Mouse (Mus musculus) spleen, adult 2 months (tissue): ENCODE results near the gene Gar1. TPM values are rescaled to one million over a fixed set of nuclear protein-coding genes. Genes with fewer than 3 reads are reported as not detected.

Source experiments
- DNase-seq, 2 experiments: peaks; one replicate each; pipeline versions ENCODE4 v3.0.0 to v3.0.0-alpha.2; 2012 to 2021; ENCODE audit warnings: low spot score in 2 of 2, low read depth in 1 of 2
- H3K27ac ChIP-seq: fragments of 200-500 bp; 2 replicates; pipeline ENCODE4 v1.5.1; 2012; ENCODE audit warnings: low read length, inconsistent platforms; ENCODE audit not compliant: insufficient read depth
- H3K27me3 ChIP-seq: fragments of 200-500 bp; 2 replicates; pipeline ENCODE4 v1.6.1; 2012; ENCODE audit warnings: mild to moderate bottlenecking, moderate library complexity, low read length, inconsistent platforms; ENCODE audit not compliant: control insufficient read depth, insufficient read depth
- H3K36me3 ChIP-seq: fragments of 200-500 bp; 2 replicates; pipeline ENCODE4 v1.6.1; 2012; ENCODE audit warnings: mild to moderate bottlenecking, low read length, inconsistent platforms; ENCODE audit not compliant: control insufficient read depth, insufficient read depth
- H3K4me1 ChIP-seq: fragments of 200-500 bp; 2 replicates; pipeline ENCODE4 v1.6.1; 2011; ENCODE audit warnings: inconsistent platforms; ENCODE audit not compliant: control insufficient read depth, insufficient read depth, insufficient read length
- H3K4me3 ChIP-seq: fragments of 200-500 bp; 2 replicates; pipeline ENCODE4 v1.5.1; 2011; ENCODE audit warnings: mild to moderate bottlenecking, inconsistent platforms; ENCODE audit not compliant: insufficient read depth, insufficient read length; ENCODE audit errors: extremely low read depth
- CTCF ChIP-seq: fragments of 200-500 bp; IDR thresholded peaks from 2 replicates; pipeline ENCODE4 v1.5.1; 2011; ENCODE audit warnings: mild to moderate bottlenecking, inconsistent platforms; ENCODE audit not compliant: insufficient read depth, insufficient read length, insufficient replicate concordance; ENCODE audit errors: extremely low read depth
- POLR2A ChIP-seq: fragments of 200-500 bp; IDR thresholded peaks from 2 replicates; pipeline ENCODE4 v1.6.1; 2011; ENCODE audit warnings: low read depth, low read length, inconsistent platforms
- WGBS: fragments of 180-500 bp; shearing (Covaris S2); methylation state at CpG from one replicate; pipeline ENCODE4 v1.1.7; 2018; 5-methylcytosine and 5-hydroxymethylcytosine counted together
- polyA plus RNA-seq: library from polyadenylated mRNA; depleted of rRNA; stranded (reverse); fragments of >200 nt; gene quantifications from 2 replicates; pipeline ENCODE4 v1.2.3, GENCODE M21; 2012; rRNA removed

Gar1 gene
- polyA plus RNA-seq, 1 experiment, result 29.3 TPM

DNA sequence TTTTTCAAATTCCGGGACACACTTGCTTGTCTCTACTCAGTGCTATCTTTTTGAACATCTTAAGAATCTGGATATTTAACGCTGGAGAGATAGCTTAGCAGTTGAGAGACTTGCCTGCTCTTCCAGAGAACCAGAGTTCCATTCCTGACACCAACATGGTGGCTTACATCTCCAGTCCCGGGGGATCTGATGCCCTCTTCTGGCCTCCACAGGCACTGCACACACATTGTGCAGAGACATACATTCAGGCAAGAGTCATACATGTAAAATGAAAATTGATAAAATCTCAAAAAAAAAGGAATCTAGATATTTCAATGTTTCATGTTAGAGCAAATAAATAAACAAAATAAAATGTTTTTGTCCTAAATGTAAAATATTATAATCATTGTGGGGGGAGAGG lies 48.5 kb downstream of the Gar1 start:
- TF ChIP-seq CTCF (no peak), POLR2A (no peak)
- no peak overlapping the region for H3K27ac ChIP-seq
- no peaks in the 10 kb centered on the region for H3K36me3 ChIP-seq
- 87% methylated on average over 3 of the region's 3 CpGs for WGBS
- H3K4me1 ChIP-seq, result no peaks in the 10 kb centered on the region
- no peak overlapping the region for H3K4me3 ChIP-seq
- 0 out of 2 replicates have a peak, but pooled peaks cover 2% of the 10 kb centered on the region for H3K27me3 ChIP-seq
- no peak for DNase-seq

DNA sequence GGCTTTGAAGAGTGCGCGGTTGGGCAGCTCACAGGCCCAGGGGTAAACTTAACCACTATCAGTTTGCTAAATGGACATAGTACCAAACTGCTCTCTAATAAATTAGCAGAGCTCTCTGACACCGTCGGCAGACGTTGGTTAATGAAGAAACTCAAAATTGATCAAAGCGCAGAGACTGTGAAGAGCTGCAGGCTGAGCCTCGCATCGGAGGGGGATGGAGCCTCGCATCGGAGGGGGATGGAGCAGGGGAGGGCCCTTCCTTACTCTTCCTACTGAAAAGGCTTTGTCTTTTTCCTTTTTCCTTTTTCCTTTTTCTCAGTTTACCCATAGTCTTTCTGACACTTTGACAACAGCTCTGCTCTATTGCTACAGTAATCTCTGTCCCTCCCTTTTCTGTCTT lies 49.8 kb downstream of the Gar1 start:
- 68% methylated on average over 10 of the region's 10 CpGs for WGBS

More for the DNA sequence above, 49.8 kb downstream of the Gar1 start:
- no peaks in the 10 kb centered on the region for H3K36me3 ChIP-seq
- H3K27me3 ChIP-seq, result 0 out of 2 replicates have a peak, but pooled peaks cover 2% of the 10 kb centered on the region
- H3K4me3 ChIP-seq, result no peak overlapping the region
- DNase-seq, result no peak
- H3K4me1 ChIP-seq, result no peaks in the 10 kb centered on the region
- no peak overlapping the region for H3K27ac ChIP-seq
- TF ChIP-seq CTCF (no peak), POLR2A (no peak)

Other genes with a start within 250 kb of the Gar1 start
- gene Egf, start 76.1 kb downstream of the Gar1 start, polyA plus RNA-seq, result 2.5 and 3.6 TPM in 2 replicates
- gene Lrit3, start 27.4 kb downstream of the Gar1 start, polyA plus RNA-seq, result not detected in 2 replicates
- gene Rrh, start 8.8 kb downstream of the Gar1 start, polyA plus RNA-seq, result 0.02 TPM in 1 of 2 replicates, not detected in the other
- gene Cfi, start 4.5 kb upstream of the Gar1 start, polyA plus RNA-seq, result not detected in 2 replicates
- gene Pla2g12a, start 47.2 kb upstream of the Gar1 start, polyA plus RNA-seq, result 21.3 and 37.3 TPM in 2 replicates
- gene Casp6, start 70.0 kb upstream of the Gar1 start, polyA plus RNA-seq, result 19.1 and 25.2 TPM in 2 replicates
- 3.2 and 3.6 TPM in 2 replicates for gene Mcub, start 138.8 kb upstream of the Gar1 start, polyA plus RNA-seq
- 58.2 and 63.8 TPM in 2 replicates for gene Sec24b, start 230.2 kb upstream of the Gar1 start, polyA plus RNA-seq